Mouse (Mus musculus) MEL (cell line): ENCODE data around the gene Fis1. TPM values are rescaled to one million over a fixed set of nuclear protein-coding genes. Genes with fewer than 3 reads are reported as not detected.
A peak's percentile ranks its signal among the peaks of the same experiment; 100 is the strongest.

ENCODE experiments used
- DNase-seq: peaks from one replicate; pipeline ENCODE4 v3.0.0; 2011; ENCODE audit warnings: low read depth, low spot score
- H3K27ac ChIP-seq: 2 replicates; pipeline ENCODE4 v1.5.1; 2012; ENCODE audit warnings: low read depth, mild to moderate bottlenecking, control low read depth, low read length, moderate library complexity; ENCODE audit not compliant: control insufficient read depth
- H3K27me3 ChIP-seq, 2 experiments: fragments of 150-350 bp in 1 of 2; sonication (generic) in 1 of 2; 2 replicates each; pipeline ENCODE4 v1.6.1; 2012; ENCODE audit warnings: low read length in 2 of 2, mild to moderate bottlenecking in 2 of 2, improper control_type of control experiment in 1 of 2, moderate library complexity in 1 of 2; ENCODE audit not compliant: insufficient read depth in 2 of 2, control insufficient read depth in 1 of 2
- H3K36me3 ChIP-seq, 2 experiments: 2 replicates each; pipeline ENCODE4 v1.6.1; 2012 to 2014; ENCODE audit warnings: low read length in 2 of 2, improper control_type of control experiment in 1 of 2, inconsistent platforms in 1 of 2, mild to moderate bottlenecking in 1 of 2; ENCODE audit not compliant: insufficient read depth in 2 of 2, control insufficient read depth in 1 of 2
- H3K4me1 ChIP-seq, 2 experiments: fragments of 150-350 bp in 1 of 2; sonication (generic) in 1 of 2; 2 replicates each; pipeline ENCODE4 v1.6.1; 2012; ENCODE audit warnings: low read length in 2 of 2, improper control_type of control experiment in 1 of 2, mild to moderate bottlenecking in 1 of 2; ENCODE audit not compliant: insufficient read depth in 2 of 2, control insufficient read depth in 1 of 2
- H3K4me3 ChIP-seq, 2 experiments: fragments of 150-350 bp in 1 of 2; sonication (generic) in 1 of 2; 2 replicates each; pipeline ENCODE4 v1.5.1; 2012; ENCODE audit warnings: low read depth in 2 of 2, low read length in 2 of 2, mild to moderate bottlenecking in 2 of 2, moderate library complexity in 2 of 2, control low read depth in 1 of 2, improper control_type of control experiment in 1 of 2; ENCODE audit not compliant: control insufficient read depth in 1 of 2, insufficient read depth in 1 of 2
- H3K79me2 ChIP-seq: 2 replicates; pipeline ENCODE4 v1.6.1; 2012; ENCODE audit warnings: mild to moderate bottlenecking, low read length, moderate library complexity; ENCODE audit not compliant: control insufficient read depth, poor library complexity, insufficient read depth
- H3K9ac ChIP-seq: 2 replicates; pipeline ENCODE4 v1.6.1; 2012; ENCODE audit warnings: low read depth, mild to moderate bottlenecking, control low read depth, low read length, moderate library complexity; ENCODE audit not compliant: control insufficient read depth, poor library complexity, severe bottlenecking
- H3K9me3 ChIP-seq: fragments of 150-350 bp; sonication (generic); replicated peaks from 2 replicates; pipeline ENCODE4 v1.6.1; 2012; ENCODE audit warnings: mild to moderate bottlenecking, low read length, improper control_type of control experiment, moderate library complexity; ENCODE audit not compliant: insufficient read depth
- BHLHE40 ChIP-seq: IDR thresholded peaks from 2 replicates; pipeline ENCODE4 v1.6.1; 2012; ENCODE audit warnings: low read depth, mild to moderate bottlenecking, inconsistent platforms, low read length, improper control_type of control experiment, borderline replicate concordance
- CHD1 ChIP-seq: IDR thresholded peaks from 2 replicates; pipeline ENCODE4 v1.6.1; 2012; ENCODE audit warnings: low read depth, mild to moderate bottlenecking, inconsistent platforms, low read length, improper control_type of control experiment
- CHD2 ChIP-seq: IDR thresholded peaks from 2 replicates; pipeline ENCODE4 v1.6.1; 2011; ENCODE audit warnings: low read length, improper control_type of control experiment
- E2F4 ChIP-seq: IDR thresholded peaks from 2 replicates; pipeline ENCODE4 v1.6.1; 2011; ENCODE audit warnings: low read depth, low read length, improper control_type of control experiment, borderline replicate concordance
- EP300 ChIP-seq, 2 experiments: IDR thresholded peaks; 2 replicates each; pipeline ENCODE4 v1.6.1; 2011; ENCODE audit warnings: improper control_type of control experiment in 2 of 2, low read length in 2 of 2, low read depth in 1 of 2, mild to moderate bottlenecking in 1 of 2
- ETS1 ChIP-seq: IDR thresholded peaks from 2 replicates; pipeline ENCODE4 v1.6.1; 2012; ENCODE audit warnings: low read depth, mild to moderate bottlenecking, inconsistent platforms, low read length, improper control_type of control experiment, moderate library complexity
- GATA1 ChIP-seq: IDR thresholded peaks from 2 replicates; pipeline ENCODE4 v1.6.1; 2011; ENCODE audit warnings: low read depth, low read length, improper control_type of control experiment
- JUND ChIP-seq: IDR thresholded peaks from 2 replicates; pipeline ENCODE4 v1.6.1; 2011; ENCODE audit warnings: low read depth, mild to moderate bottlenecking, improper control_type of control experiment, low read length
- KAT2A ChIP-seq: conservative IDR thresholded peaks from 2 replicates; pipeline ENCODE4 v1.6.1; 2012; ENCODE audit warnings: low read depth, low read length, improper control_type of control experiment, inconsistent platforms
- MAZ ChIP-seq: IDR thresholded peaks from 2 replicates; pipeline ENCODE4 v1.6.1; 2012; ENCODE audit warnings: low read depth, mild to moderate bottlenecking, inconsistent platforms, low read length, improper control_type of control experiment
- MXI1 ChIP-seq: IDR thresholded peaks from 2 replicates; pipeline ENCODE4 v1.6.1; 2011; ENCODE audit warnings: mild to moderate bottlenecking, low read depth, low read length, improper control_type of control experiment
- NELFE ChIP-seq: IDR thresholded peaks from 2 replicates; pipeline ENCODE4 v1.6.1; 2011; ENCODE audit warnings: low read depth, low read length, improper control_type of control experiment
- POLR2A ChIP-seq, 2 experiments: IDR thresholded peaks; 2 replicates each; pipeline ENCODE4 v1.6.1; 2011 to 2012; ENCODE audit warnings: low read length in 2 of 2, mild to moderate bottlenecking in 2 of 2, control low read depth in 1 of 2, improper control_type of control experiment in 1 of 2, low read depth in 1 of 2, moderate library complexity in 1 of 2; ENCODE audit not compliant: control insufficient read depth in 1 of 2, insufficient read depth in 1 of 2, poor library complexity in 1 of 2
- RCOR1 ChIP-seq: IDR thresholded peaks from 2 replicates; pipeline ENCODE4 v1.6.1; 2012; ENCODE audit warnings: low read depth, mild to moderate bottlenecking, inconsistent platforms, low read length, improper control_type of control experiment
- SIN3A ChIP-seq: IDR thresholded peaks from 2 replicates; pipeline ENCODE4 v1.6.1; 2012; ENCODE audit warnings: low read length, improper control_type of control experiment, inconsistent platforms
- TAL1 ChIP-seq: IDR thresholded peaks from 2 replicates; pipeline ENCODE4 v1.6.1; 2012; ENCODE audit warnings: mild to moderate bottlenecking, inconsistent platforms, low read length, moderate library complexity, mixed read lengths
- TCF12 ChIP-seq: IDR thresholded peaks from 2 replicates; pipeline ENCODE4 v1.6.1; 2014; ENCODE audit warnings: low read depth, mild to moderate bottlenecking, inconsistent platforms, low read length, improper control_type of control experiment, moderate library complexity
- UBTF ChIP-seq: IDR thresholded peaks from 2 replicates; pipeline ENCODE4 v1.6.1; 2012; ENCODE audit warnings: low read depth, mild to moderate bottlenecking, inconsistent platforms, low read length, improper control_type of control experiment, moderate library complexity, borderline replicate concordance; ENCODE audit not compliant: insufficient read depth
- ZKSCAN1 ChIP-seq: IDR thresholded peaks from 2 replicates; pipeline ENCODE4 v1.6.1; 2012; ENCODE audit warnings: low read depth, mild to moderate bottlenecking, inconsistent platforms, low read length, improper control_type of control experiment, moderate library complexity
- ZNF384 ChIP-seq: IDR thresholded peaks from 2 replicates; pipeline ENCODE4 v1.6.1; 2012; ENCODE audit warnings: low read depth, mild to moderate bottlenecking, inconsistent platforms, low read length, improper control_type of control experiment
- polyA plus RNA-seq, 2 experiments: library from polyadenylated mRNA; stranded (reverse) in 1 of 2; unstranded in 1 of 2; fragments of >175 nt in 1 of 2; fragments of >200 nt in 1 of 2; gene quantifications; 2 replicates each; pipeline versions ENCODE4 v1.2.1 to v1.2.4; 2012; ENCODE audit warnings: low replicate concordance in 2 of 2, low read depth in 1 of 2; ENCODE audit not compliant: insufficient read length in 2 of 2, insufficient read depth in 1 of 2, missing spikeins in 1 of 2
- total RNA-seq: library from RNA; depleted of rRNA; stranded (reverse); fragments of 300-350 nt; gene quantifications from 2 replicates; pipeline ENCODE4 v1.2.3, GENCODE M21; 2012

Fis1 gene
- total and polyA plus RNA-seq, 3 experiments, result 164 to 184 TPM; not detected in 1

- TF ChIP-seq NELFE (no peak; the same call in none of the 2 replicates), MXI1 (peak; percentile 62)
These were observed 9.4 kb downstream of the Fis1 start (continued) for GRCm38 (mm10) chr5:136962501-136962900.

- Histone ChIP-seq H3K79me2 (peaks cover 9% of the 10 kb centered on the region), H3K27me3 (no peaks in the 10 kb centered on the region), H3K4me3 (peak overlapping the region; percentile 80), H3K9me3 (no peaks in the 10 kb centered on the region), H3K27ac (no peak overlapping the region), H3K36me3 (peaks cover 0 to 26% of the 10 kb centered on the region in 2 experiments; a peak in 3 of 4 replicates), H3K9ac (peak overlapping the region; percentile 82), H3K4me1 (peaks cover 3 to 25% of the 10 kb centered on the region in 2 experiments; a peak in 3 of 4 replicates)
- no peak for DNase-seq
- TF ChIP-seq ZNF384 (no peak), CHD2 (no peak), CHD1 (no peak), KAT2A (no peak), POLR2A (IDR thresholded peaks at IDR 0.05; ENCODE audit: control insufficient read depth in 1 of 2, insufficient read depth in 1 of 2, low read depth in 1 of 2, low read length in 2 of 2, poor library complexity in 1 of 2) (no peak), ZKSCAN1 (no peak), NELFE (no peak), RCOR1 (no peak)
These were observed 10.0 kb downstream of the Fis1 start for GRCm38 (mm10) chr5:136962966-136963540.

- peak; percentile 18; the same call in 1 of the 2 replicates for TF ChIP-seq SIN3A
- peak; percentile 74 for TF ChIP-seq TCF12
- peak in 1 of 2 experiments; percentile 84; a peak in 3 of 4 replicates for TF ChIP-seq EP300 (IDR thresholded peaks at IDR 0.05; ENCODE audit: low read depth in 1 of 2, low read length in 2 of 2)
- TF ChIP-seq POLR2A (IDR thresholded peaks at IDR 0.05; ENCODE audit: control insufficient read depth in 1 of 2, insufficient read depth in 1 of 2, low read depth in 1 of 2, low read length in 2 of 2, poor library complexity in 1 of 2), result no peak; a peak in 1 of 4 replicates
- TF ChIP-seq E2F4, result no peak
- TF ChIP-seq ETS1, result peak; percentile 93
- TF ChIP-seq JUND, result no peak
- TF ChIP-seq MAZ, result peak; percentile 94
- peak; percentile 90 for TF ChIP-seq BHLHE40
- TF ChIP-seq GATA1, result peak; percentile 85
- TF ChIP-seq UBTF, result no peak
- TF ChIP-seq TAL1, result peak; percentile 74
- H3K27me3 ChIP-seq, result no peaks in the 10 kb centered on the region
- H3K79me2 ChIP-seq, result peaks cover 9% of the 10 kb centered on the region
- peak; percentile 72 for DNase-seq
- peak overlapping the region; percentile 76 for H3K27ac ChIP-seq
- H3K9me3 ChIP-seq, result no peaks in the 10 kb centered on the region
- H3K4me1 ChIP-seq, result peaks cover 3 to 25% of the 10 kb centered on the region in 2 experiments; a peak in 3 of 4 replicates
- peak overlapping the region; percentile 39; the same call in 1 of the 2 replicates for H3K9ac ChIP-seq
- H3K4me3 ChIP-seq, result no peak overlapping the region
- peaks cover 0 to 26% of the 10 kb centered on the region in 2 experiments; a peak in 3 of 4 replicates for H3K36me3 ChIP-seq
These were observed 12.1 kb downstream of the Fis1 start for GRCm38 (mm10) chr5:136965210-136965609.
